Mouse (Mus musculus): Measurements from ENCODE around the gene Hs3st3b1. TPM values are rescaled to one million over a fixed set of nuclear protein-coding genes. Genes with fewer than 3 reads are reported as not detected.

Hs3st3b1 gene
- polyA plus RNA-seq, 1 experiment = 0.65 TPM

DNA sequence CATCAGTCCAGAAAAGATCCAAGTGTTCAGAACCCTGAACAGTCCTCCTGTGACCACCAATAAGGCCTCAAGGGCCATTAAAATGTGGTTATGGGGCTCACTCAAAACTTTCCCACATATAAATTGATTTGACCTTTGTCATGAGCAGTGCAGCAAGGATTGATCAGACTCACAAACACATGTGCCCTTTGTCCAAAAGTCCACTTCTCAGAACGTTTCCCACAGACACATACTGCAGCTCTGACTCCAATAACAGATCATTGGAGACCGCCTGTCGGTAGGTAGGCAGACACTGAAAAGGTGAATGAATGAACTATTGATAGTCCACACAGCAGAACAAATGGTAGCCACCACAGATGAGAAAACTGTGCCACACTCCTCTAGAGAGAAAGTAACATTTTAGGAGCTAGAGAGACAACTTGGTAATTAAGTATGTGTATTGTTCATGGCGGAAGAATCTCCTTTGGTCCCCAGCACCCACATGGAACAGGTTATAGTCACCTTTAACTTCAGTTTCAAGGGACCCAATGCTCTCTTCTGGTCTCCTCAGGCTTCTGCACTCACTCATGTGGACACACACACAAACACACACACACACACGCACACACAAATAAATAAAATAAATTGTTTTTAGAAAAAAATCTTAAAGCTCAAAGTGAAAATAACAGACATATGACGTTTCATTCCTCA lies 70.9 kb downstream of the Hs3st3b1 start:
- H3K27ac ChIP-seq (ENCODE audit: insufficient read depth, low read length) = no peak overlapping the region
- no peak overlapping the region for H3K4me3 ChIP-seq (ENCODE audit: insufficient read depth, low read length)
- no peaks in the 10 kb centered on the region for H3K4me1 ChIP-seq (ENCODE audit: control insufficient read depth, insufficient read depth, low read length)
- TF ChIP-seq CTCF (IDR thresholded peaks at IDR 0.05; ENCODE audit: extremely low read depth, insufficient read depth, low read length) (no peak), POLR2A (IDR thresholded peaks at IDR 0.05; ENCODE audit: extremely low read depth, insufficient read depth, low read length) (no peak)

DNA sequence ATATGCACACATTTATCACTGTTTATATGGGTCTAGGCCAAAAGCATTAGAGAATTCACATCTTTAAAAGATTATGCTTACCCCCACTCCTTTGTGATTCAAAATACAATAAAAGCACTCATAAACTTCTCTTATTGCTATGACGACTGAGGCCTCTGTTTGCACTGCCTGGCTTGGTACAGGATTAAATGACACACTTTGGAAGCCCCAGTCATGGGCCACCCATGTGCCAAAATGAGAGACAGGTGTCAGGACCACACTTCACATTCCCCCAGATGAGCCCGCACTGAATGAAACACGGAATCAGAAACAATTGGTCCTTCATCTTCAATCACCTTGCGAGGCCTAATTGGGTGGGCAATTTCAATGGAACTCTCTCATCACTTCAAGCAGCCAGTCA lies 71.8 kb downstream of the Hs3st3b1 start:
- Histone ChIP-seq H3K4me3 (ENCODE audit: insufficient read depth, low read length) (no peak overlapping the region), H3K27ac (ENCODE audit: insufficient read depth, low read length) (no peak overlapping the region), H3K4me1 (ENCODE audit: control insufficient read depth, insufficient read depth, low read length) (no peaks in the 10 kb centered on the region)
- no peak for TF ChIP-seq CTCF (IDR thresholded peaks at IDR 0.05; ENCODE audit: extremely low read depth, insufficient read depth, low read length)

DNA sequence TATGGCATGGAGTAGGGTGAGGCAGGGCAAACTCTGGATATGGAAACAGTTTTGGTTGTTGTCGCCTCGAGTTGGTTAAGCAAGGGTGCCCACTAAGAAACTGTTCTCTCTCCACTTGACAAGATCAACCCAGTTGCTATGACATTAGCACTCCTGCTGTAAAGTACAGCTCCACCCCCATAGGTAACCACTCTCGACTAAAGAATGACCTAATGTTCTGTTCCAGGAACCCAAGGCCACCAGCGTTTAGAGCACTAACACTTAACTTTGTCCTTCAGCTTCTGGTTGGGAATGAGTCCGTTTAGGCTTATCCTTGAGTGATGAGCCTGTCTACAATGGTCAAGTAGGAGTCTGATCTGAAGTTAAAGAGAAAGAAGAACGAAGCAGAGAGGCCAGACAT lies 76.7 kb downstream of the Hs3st3b1 start:
- Histone ChIP-seq H3K27ac (ENCODE audit: insufficient read depth, low read length) (no peak overlapping the region), H3K4me1 (ENCODE audit: control insufficient read depth, insufficient read depth, low read length) (no peaks in the 10 kb centered on the region), H3K4me3 (ENCODE audit: insufficient read depth, low read length) (no peak overlapping the region)
- no peak for TF ChIP-seq CTCF (IDR thresholded peaks at IDR 0.05; ENCODE audit: extremely low read depth, insufficient read depth, low read length)

DNA sequence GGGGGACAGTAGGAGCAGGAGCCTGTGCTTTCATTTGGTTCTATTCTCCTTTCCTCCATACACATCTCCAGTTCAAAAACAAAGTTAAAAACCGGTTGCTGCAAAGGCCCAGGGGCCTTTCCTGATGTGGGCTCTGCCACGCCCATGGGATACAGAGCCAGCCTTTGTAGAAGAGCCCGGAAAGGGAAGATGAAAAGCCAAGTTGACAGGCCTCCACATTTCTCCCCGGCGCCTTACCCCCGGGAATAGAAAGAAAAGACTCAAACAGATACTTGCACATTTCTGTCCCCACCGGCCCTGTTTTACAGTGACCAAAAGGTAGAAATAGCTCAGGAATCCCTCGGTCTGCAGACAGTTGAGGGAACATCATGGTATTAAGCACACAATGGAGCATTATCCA lies 77.4 kb downstream of the Hs3st3b1 start:
- H3K4me3 ChIP-seq (ENCODE audit: insufficient read depth, low read length) = no peak overlapping the region
- H3K4me1 ChIP-seq (ENCODE audit: control insufficient read depth, insufficient read depth, low read length) = no peaks in the 10 kb centered on the region
- no peak overlapping the region for H3K27ac ChIP-seq (ENCODE audit: insufficient read depth, low read length)
- TF ChIP-seq CTCF (IDR thresholded peaks at IDR 0.05; ENCODE audit: extremely low read depth, insufficient read depth, low read length) = no peak
- no peak for TF ChIP-seq POLR2A (IDR thresholded peaks at IDR 0.05; ENCODE audit: extremely low read depth, insufficient read depth, low read length)

DNA sequence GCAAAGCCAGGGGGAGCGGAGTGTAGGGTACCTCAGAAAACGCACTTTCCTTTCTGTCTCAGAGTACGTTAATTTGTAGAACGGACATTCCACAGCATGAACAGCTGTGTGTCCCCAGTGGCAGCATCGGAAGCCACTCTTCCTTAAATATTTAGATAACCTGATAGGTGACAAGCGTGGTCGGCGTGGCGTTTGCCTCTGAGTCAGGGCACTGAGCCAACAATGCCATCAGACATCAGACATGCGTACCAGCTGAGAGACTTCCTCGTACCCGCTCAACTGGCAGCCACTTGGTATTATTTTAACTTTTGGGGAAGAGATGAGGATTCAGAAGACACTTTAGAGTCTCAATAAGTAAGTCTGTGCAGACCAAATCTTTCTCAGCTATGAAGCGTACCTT lies 84.6 kb downstream of the Hs3st3b1 start:
- no peak overlapping the region for H3K27ac ChIP-seq (ENCODE audit: insufficient read depth, low read length)
- TF ChIP-seq POLR2A (IDR thresholded peaks at IDR 0.05; ENCODE audit: extremely low read depth, insufficient read depth, low read length) (no peak), CTCF (IDR thresholded peaks at IDR 0.05; ENCODE audit: extremely low read depth, insufficient read depth, low read length) (no peak)
- no peak overlapping the region for H3K4me3 ChIP-seq (ENCODE audit: insufficient read depth, low read length)
- H3K4me1 ChIP-seq (ENCODE audit: control insufficient read depth, insufficient read depth, low read length) = no peaks in the 10 kb centered on the region

Other genes starting within 250 kb of the Hs3st3b1 start
- gene Cox10, start 157.2 kb upstream of the Hs3st3b1 start, polyA plus RNA-seq (2012; rRNA removed) = 18.5 and 18.7 TPM in 2 replicates

Data from cortical plate, adult 2 months (tissue).